Mouse (Mus musculus) testis, adult 2 months (tissue): ENCODE data around the gene Poc1b. TPM values are rescaled to one million over a fixed set of nuclear protein-coding genes. Genes with fewer than 3 reads are reported as not detected.
A peak's percentile ranks its signal among the peaks of the same experiment; 100 is the strongest.

ENCODE experiments used
- H3K27ac ChIP-seq: fragments of 200-500 bp; 2 replicates; pipeline ENCODE4 v1.5.1; 2012; ENCODE audit warnings: low read depth, low read length; ENCODE audit not compliant: control insufficient read depth, insufficient read depth
- H3K27me3 ChIP-seq: fragments of 200-500 bp; 2 replicates; pipeline ENCODE4 v1.6.1; 2012; ENCODE audit warnings: mild to moderate bottlenecking, low read length, moderate library complexity; ENCODE audit not compliant: control insufficient read depth, insufficient read depth
- H3K36me3 ChIP-seq: fragments of 200-500 bp; 2 replicates; pipeline ENCODE4 v1.6.1; 2012; ENCODE audit warnings: mild to moderate bottlenecking, low read length; ENCODE audit not compliant: control insufficient read depth, insufficient read depth
- H3K4me1 ChIP-seq: fragments of 200-500 bp; 2 replicates; pipeline ENCODE4 v1.6.1; 2012; ENCODE audit warnings: low read length; ENCODE audit not compliant: control insufficient read depth, insufficient read depth
- H3K4me3 ChIP-seq: fragments of 200-500 bp; 2 replicates; pipeline ENCODE4 v1.5.1; 2012; ENCODE audit warnings: low read depth, mild to moderate bottlenecking, low read length, moderate library complexity, mixed read lengths; ENCODE audit not compliant: control insufficient read depth
- CTCF ChIP-seq: fragments of 200-500 bp; IDR thresholded peaks from 2 replicates; pipeline ENCODE4 v1.5.1; 2012; ENCODE audit warnings: low read depth, mild to moderate bottlenecking, inconsistent platforms, low read length, moderate library complexity; ENCODE audit not compliant: control insufficient read depth, insufficient read depth, insufficient replicate concordance
- POLR2A ChIP-seq: fragments of 200-500 bp; IDR thresholded peaks from 2 replicates; pipeline ENCODE4 v1.6.1; 2012; ENCODE audit warnings: low read depth, mild to moderate bottlenecking, inconsistent platforms, low read length, moderate library complexity; ENCODE audit not compliant: control insufficient read depth
- polyA plus RNA-seq: library from polyadenylated mRNA; depleted of rRNA; stranded (reverse); fragments of >200 nt; gene quantifications from 2 replicates; pipeline ENCODE4 v1.2.3, GENCODE M21; 2012

Gene Poc1b
- polyA plus RNA-seq, 1 experiment = 73.4 TPM

- TF ChIP-seq POLR2A = no peak
- TF ChIP-seq CTCF = no peak
- H3K27ac ChIP-seq = no peak overlapping the region
- no peaks in the 10 kb centered on the region for H3K27me3 ChIP-seq
- no peaks in the 10 kb centered on the region for H3K4me1 ChIP-seq
- no peaks in the 10 kb centered on the region for H3K36me3 ChIP-seq
- H3K4me3 ChIP-seq = no peak overlapping the region
Measured at GRCm38 (mm10) chr10:99127691-99128261, 20.9 kb downstream of the Poc1b start.

GRCm38 (mm10) chr10:99130611-99131010 is 23.8 kb downstream of the Poc1b start:
- TF ChIP-seq CTCF (no peak), POLR2A (no peak)
- H3K27ac ChIP-seq = 0 out of 2 replicates have a peak overlapping the region, but pooled peaks have one; percentile 16
- no peak overlapping the region for H3K4me3 ChIP-seq
- no peaks in the 10 kb centered on the region for H3K4me1 ChIP-seq
- H3K36me3 ChIP-seq = no peaks in the 10 kb centered on the region
- no peaks in the 10 kb centered on the region for H3K27me3 ChIP-seq

GRCm38 (mm10) chr10:99131298-99131697 is 24.5 kb downstream of the Poc1b start:
- Histone ChIP-seq H3K4me1 (no peaks in the 10 kb centered on the region), H3K27me3 (no peaks in the 10 kb centered on the region), H3K27ac (no peak overlapping the region), H3K36me3 (no peaks in the 10 kb centered on the region), H3K4me3 (no peak overlapping the region)
- no peak for TF ChIP-seq POLR2A
- TF ChIP-seq CTCF = no peak

GRCm38 (mm10) chr10:99132189-99132588 is 25.4 kb downstream of the Poc1b start:
- H3K27ac ChIP-seq = no peak overlapping the region
- H3K4me3 ChIP-seq = no peak overlapping the region
- no peak for TF ChIP-seq CTCF
- no peak for TF ChIP-seq POLR2A
- no peaks in the 10 kb centered on the region for H3K36me3 ChIP-seq
- no peaks in the 10 kb centered on the region for H3K4me1 ChIP-seq
- no peaks in the 10 kb centered on the region for H3K27me3 ChIP-seq

GRCm38 (mm10) chr10:99132595-99133272 is 25.9 kb downstream of the Poc1b start:
- Histone ChIP-seq H3K4me3 (no peak overlapping the region), H3K4me1 (no peaks in the 10 kb centered on the region), H3K36me3 (no peaks in the 10 kb centered on the region), H3K27ac (no peak overlapping the region), H3K27me3 (no peaks in the 10 kb centered on the region)
- no peak for TF ChIP-seq CTCF
- no peak for TF ChIP-seq POLR2A

- no peak overlapping the region for H3K4me3 ChIP-seq
- no peak overlapping the region for H3K27ac ChIP-seq
- no peaks in the 10 kb centered on the region for H3K27me3 ChIP-seq
- H3K4me1 ChIP-seq = no peaks in the 10 kb centered on the region
- H3K36me3 ChIP-seq = no peaks in the 10 kb centered on the region
- TF ChIP-seq POLR2A (no peak), CTCF (no peak)
Measured at GRCm38 (mm10) chr10:99133321-99133875, 26.6 kb downstream of the Poc1b start.

GRCm38 (mm10) chr10:99136337-99136736 is 29.5 kb downstream of the Poc1b start:
- Histone ChIP-seq H3K4me1 (no peaks in the 10 kb centered on the region), H3K4me3 (no peak overlapping the region), H3K27ac (no peak overlapping the region), H3K27me3 (no peaks in the 10 kb centered on the region), H3K36me3 (no peaks in the 10 kb centered on the region)
- TF ChIP-seq CTCF = no peak
- no peak for TF ChIP-seq POLR2A
